Mouse (Mus musculus): ENCODE results near the gene Gm17949. TPM values are rescaled to one million over a fixed set of nuclear protein-coding genes. Genes with fewer than 3 reads are reported as not detected.
A peak's percentile ranks its signal among the peaks of the same experiment; 100 is the strongest.

Gm17949 gene
- 0.09 and 0.18 TPM in 2 replicates for polyA plus RNA-seq (2015; fragmentation: Nextera tagmentation; extraction: Ambion mirVana)

GRCm38 (mm10) chr17:57011236-57012141 is at the start of gene Gm17949, which contains the start of gene Gtf2f1:
TSS of gene Gm17949 (plus strand) at chr17:57011469.
TSS of gene Gtf2f1 (minus strand) at chr17:57011288.
- ATAC-seq (peak; percentile 90), DNase-seq (peak; percentile 98)
- H3K9me3 ChIP-seq (ENCODE audit: low read length), result no peaks in the 10 kb centered on the region
- H3K9ac ChIP-seq (replicated peaks), result peak within 1 kb of the TSS; percentile 93
- under 1% methylated on average over 51 of the region's 51 CpGs for WGBS (ENCODE audit: insufficient replicate concordance)
- H3K27me3 ChIP-seq (ENCODE audit: insufficient read depth, low read length), result no peaks in the 10 kb centered on the region
- H3K27ac ChIP-seq (ENCODE audit: low read depth), result peak within 1 kb of the TSS; percentile 74
- peaks cover 29% of the 10 kb centered on the region for H3K36me3 ChIP-seq (replicated peaks; ENCODE audit: insufficient read depth, low read length)
- peaks cover 19% of the 10 kb centered on the region for H3K4me1 ChIP-seq (ENCODE audit: insufficient read depth)
- peak within 1 kb of the TSS; percentile 68 for H3K4me3 ChIP-seq (ENCODE audit: low read depth, low read length)
- H3K4me2 ChIP-seq (ENCODE audit: low read depth, low read length), result peak within 1 kb of the TSS; percentile 99
- TF ChIP-seq EP300 (IDR thresholded peaks at IDR 0.05; ENCODE audit: low read depth) (peak; percentile 69; the same call in 1 of the 2 replicates), CTCF (IDR thresholded peaks at IDR 0.05; ENCODE audit: low read depth) (peak; percentile 42)

GRCm38 (mm10) chr17:56961880-56962279 is 49.4 kb upstream of the Gm17949 start:
- Histone ChIP-seq H3K9ac (replicated peaks) (no peak overlapping the region), H3K27me3 (ENCODE audit: insufficient read depth, low read length) (no peaks in the 10 kb centered on the region), H3K27ac (ENCODE audit: low read depth) (no peak overlapping the region), H3K4me3 (ENCODE audit: low read depth, low read length) (no peak overlapping the region), H3K4me2 (ENCODE audit: low read depth, low read length) (no peak overlapping the region), H3K4me1 (ENCODE audit: insufficient read depth) (peaks cover 12% of the 10 kb centered on the region), H3K9me3 (ENCODE audit: low read length) (no peaks in the 10 kb centered on the region), H3K36me3 (replicated peaks; ENCODE audit: insufficient read depth, low read length) (no peaks in the 10 kb centered on the region)
- ATAC-seq (no peak), DNase-seq (no peak)
- 79% methylated on average over 4 of the region's 4 CpGs for WGBS (ENCODE audit: insufficient replicate concordance)
- TF ChIP-seq CTCF (IDR thresholded peaks at IDR 0.05; ENCODE audit: low read depth) (peak; percentile 35), EP300 (IDR thresholded peaks at IDR 0.05; ENCODE audit: low read depth) (no peak)

GRCm38 (mm10) chr17:56962642-56963405 is 48.4 kb upstream of the Gm17949 start:
- TF ChIP-seq CTCF (IDR thresholded peaks at IDR 0.05; ENCODE audit: low read depth), result no peak
- Histone ChIP-seq H3K4me2 (ENCODE audit: low read depth, low read length) (no peak overlapping the region), H3K9ac (replicated peaks) (no peak overlapping the region), H3K27me3 (ENCODE audit: insufficient read depth, low read length) (no peaks in the 10 kb centered on the region), H3K4me1 (ENCODE audit: insufficient read depth) (peaks cover 7% of the 10 kb centered on the region), H3K4me3 (ENCODE audit: low read depth, low read length) (no peak overlapping the region), H3K36me3 (replicated peaks; ENCODE audit: insufficient read depth, low read length) (no peaks in the 10 kb centered on the region), H3K27ac (ENCODE audit: low read depth) (no peak overlapping the region), H3K9me3 (ENCODE audit: low read length) (no peaks in the 10 kb centered on the region)
- 67% methylated on average over 5 of the region's 5 CpGs for WGBS (ENCODE audit: insufficient replicate concordance)
- ATAC-seq, result no peak
- no peak for DNase-seq

GRCm38 (mm10) chr17:56963646-56964045 is 47.6 kb upstream of the Gm17949 start:
- TF ChIP-seq EP300 (IDR thresholded peaks at IDR 0.05; ENCODE audit: low read depth) (no peak), CTCF (IDR thresholded peaks at IDR 0.05; ENCODE audit: low read depth) (no peak)
- DNase-seq, result no peak
- no peak overlapping the region for H3K9ac ChIP-seq (replicated peaks)
- H3K27me3 ChIP-seq (ENCODE audit: insufficient read depth, low read length), result no peaks in the 10 kb centered on the region
- WGBS (ENCODE audit: insufficient replicate concordance), result 72% methylated on average over 6 of the region's 6 CpGs
- H3K4me1 ChIP-seq (ENCODE audit: insufficient read depth), result no peaks in the 10 kb centered on the region
- no peaks in the 10 kb centered on the region for H3K9me3 ChIP-seq (ENCODE audit: low read length)
- no peak for ATAC-seq
- H3K4me3 ChIP-seq (ENCODE audit: low read depth, low read length), result no peak overlapping the region
- no peaks in the 10 kb centered on the region for H3K36me3 ChIP-seq (replicated peaks; ENCODE audit: insufficient read depth, low read length)
- no peak overlapping the region for H3K27ac ChIP-seq (ENCODE audit: low read depth)
- no peak overlapping the region for H3K4me2 ChIP-seq (ENCODE audit: low read depth, low read length)

DNA sequence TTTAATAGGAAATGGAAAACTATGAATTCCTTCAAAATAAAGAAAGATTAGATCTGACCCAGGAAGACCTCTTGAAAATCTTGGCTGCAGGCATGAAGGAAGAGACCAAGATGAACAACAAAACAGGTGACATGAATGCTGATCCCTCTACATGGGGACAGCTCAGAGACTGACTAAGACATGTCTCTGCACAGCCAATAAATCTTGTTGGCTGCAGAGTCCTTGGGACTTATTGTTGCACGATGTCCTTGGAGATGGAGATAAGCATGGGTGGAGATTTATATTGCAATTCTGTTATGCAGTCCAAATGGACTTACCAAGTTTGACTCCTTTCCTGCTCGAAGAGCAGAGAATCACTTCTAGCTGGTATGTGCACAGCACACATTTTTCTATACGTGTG is 41.9 kb upstream of the Gm17949 start:
- Histone ChIP-seq H3K27ac (ENCODE audit: low read depth) (no peak overlapping the region), H3K36me3 (replicated peaks; ENCODE audit: insufficient read depth, low read length) (no peaks in the 10 kb centered on the region), H3K9ac (replicated peaks) (no peak overlapping the region), H3K4me3 (ENCODE audit: low read depth, low read length) (no peak overlapping the region), H3K27me3 (ENCODE audit: insufficient read depth, low read length) (0 out of 2 replicates have a peak, but pooled peaks cover 3% of the 10 kb centered on the region), H3K4me1 (ENCODE audit: insufficient read depth) (no peaks in the 10 kb centered on the region), H3K4me2 (ENCODE audit: low read depth, low read length) (no peak overlapping the region), H3K9me3 (ENCODE audit: low read length) (no peaks in the 10 kb centered on the region)
- TF ChIP-seq CTCF (IDR thresholded peaks at IDR 0.05; ENCODE audit: low read depth) (no peak), EP300 (IDR thresholded peaks at IDR 0.05; ENCODE audit: low read depth) (no peak)
- 60% methylated on average over 3 of the region's 3 CpGs for WGBS (ENCODE audit: insufficient replicate concordance)
- DNase-seq (no peak), ATAC-seq (no peak)

DNA sequence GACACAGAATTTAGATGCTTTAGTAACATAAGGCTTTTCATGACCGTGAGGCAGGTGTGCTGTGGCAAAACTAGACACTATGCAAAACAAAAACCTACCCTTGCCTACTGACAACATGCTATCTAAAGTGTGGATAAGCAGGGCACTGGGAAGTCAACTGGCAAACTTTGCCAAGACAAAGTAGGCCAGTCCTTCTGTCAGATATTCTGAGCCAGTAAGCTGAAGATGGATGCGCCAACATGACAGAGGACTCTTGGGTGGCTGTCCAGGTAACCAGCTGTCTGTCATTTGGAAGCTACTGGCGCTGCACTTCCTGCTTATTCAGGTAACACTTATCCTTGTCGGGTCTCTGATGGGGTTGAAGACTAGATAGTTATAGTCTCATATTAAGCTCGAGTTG is 41.2 kb upstream of the Gm17949 start:
- no peak overlapping the region for H3K4me3 ChIP-seq (ENCODE audit: low read depth, low read length)
- H3K36me3 ChIP-seq (replicated peaks; ENCODE audit: insufficient read depth, low read length), result no peaks in the 10 kb centered on the region

More for the DNA sequence above, 41.2 kb upstream of the Gm17949 start:
- Histone ChIP-seq H3K9me3 (ENCODE audit: low read length) (no peaks in the 10 kb centered on the region), H3K9ac (replicated peaks) (no peak overlapping the region), H3K4me1 (ENCODE audit: insufficient read depth) (no peaks in the 10 kb centered on the region), H3K27me3 (ENCODE audit: insufficient read depth, low read length) (0 out of 2 replicates have a peak, but pooled peaks cover 3% of the 10 kb centered on the region), H3K27ac (ENCODE audit: low read depth) (no peak overlapping the region), H3K4me2 (ENCODE audit: low read depth, low read length) (no peak overlapping the region)
- WGBS (ENCODE audit: insufficient replicate concordance), result 57% methylated on average over 5 of the region's 5 CpGs
- ATAC-seq, result no peak
- no peak for DNase-seq
- TF ChIP-seq EP300 (IDR thresholded peaks at IDR 0.05; ENCODE audit: low read depth) (no peak), CTCF (IDR thresholded peaks at IDR 0.05; ENCODE audit: low read depth) (no peak)
